Mouse (Mus musculus) olfactory bulb, adult 2 months (tissue): ENCODE measurements around the gene Zfp62.

Experiments
- CTCF ChIP-seq: fragments of 200-500 bp; IDR thresholded peaks from 2 replicates; pipeline ENCODE4 v1.5.1; 2012; ENCODE audit warnings: low read depth, mild to moderate bottlenecking, low read length, moderate library complexity; ENCODE audit not compliant: insufficient read depth
- POLR2A ChIP-seq: fragments of 200-500 bp; IDR thresholded peaks from 2 replicates; pipeline ENCODE4 v1.6.1; 2012; ENCODE audit warnings: mild to moderate bottlenecking, low read depth, low read length, moderate library complexity; ENCODE audit not compliant: insufficient read depth

GRCm38 (mm10) chr11:49195819-49196322, 7.2 kb upstream of the Zfp62 start:
- TF ChIP-seq CTCF, result no peak
- no peak for TF ChIP-seq POLR2A
